Mouse (Mus musculus) intestine, embryonic 14.5 days (tissue): ENCODE measurements around the gene Tmem253. TPM values are rescaled to one million over a fixed set of nuclear protein-coding genes. Genes with fewer than 3 reads are reported as not detected.
"Not testable (repeated sequence)": the region's sequence is repeated elsewhere in the genome, so short reads cannot be mapped to it uniquely, and the experiment has no call there.

Experiments used
- ATAC-seq: fragments of 200-750 bp; cut with Nextera tagmentation; replicated peaks from 2 replicates; pipeline ENCODE4 v1.8.0; 2017; ENCODE audit warnings: low read depth, moderate number of reproducible peaks, moderate TSS enrichment, moderate library complexity; ENCODE audit not compliant: low FRiP score, low TSS enrichment
- DNase-seq: peaks from one replicate; pipeline ENCODE4 v3.0.0-alpha.2; 2018; ENCODE audit warnings: low spot score
- H3K27ac ChIP-seq: fragments of 300-500 bp; sonication (generic); 2 replicates; pipeline ENCODE4 v1.5.1; 2014; ENCODE audit warnings: low read depth, mild to moderate bottlenecking, control low read depth
- H3K27me3 ChIP-seq: fragments of 300-500 bp; sonication (generic); replicated peaks from 2 replicates; pipeline ENCODE4 v1.6.1; 2014; ENCODE audit warnings: low read length, control low read depth; ENCODE audit not compliant: control insufficient read depth, insufficient read depth
- H3K36me3 ChIP-seq: fragments of 300-500 bp; sonication (generic); 2 replicates; pipeline ENCODE4 v1.6.1; 2014; ENCODE audit warnings: low read length, control low read depth; ENCODE audit not compliant: control insufficient read depth, insufficient read depth
- H3K4me1 ChIP-seq: fragments of 300-500 bp; sonication (generic); replicated peaks from 2 replicates; pipeline ENCODE4 v1.6.1; 2014; ENCODE audit warnings: low read length, control low read depth, mixed read lengths; ENCODE audit not compliant: control insufficient read depth, insufficient read depth
- H3K4me2 ChIP-seq: fragments of 300-500 bp; sonication (generic); 2 replicates; pipeline ENCODE4 v1.6.1; 2014; ENCODE audit warnings: low read length
- H3K4me3 ChIP-seq: fragments of 300-500 bp; sonication (generic); 2 replicates; pipeline ENCODE4 v1.5.1; 2014; ENCODE audit warnings: low read depth, low read length, control low read depth, mixed read lengths
- H3K9ac ChIP-seq: fragments of 300-500 bp; sonication (generic); 2 replicates; pipeline ENCODE4 v1.6.1; 2014; ENCODE audit warnings: mild to moderate bottlenecking, low read length
- H3K9me3 ChIP-seq: fragments of 300-500 bp; sonication (generic); 2 replicates; pipeline ENCODE4 v1.6.1; 2016; ENCODE audit warnings: low read length, control low read depth; ENCODE audit not compliant: control insufficient read depth
- WGBS: fragments of 180-500 bp; shearing (Covaris S2); extraction: QIAGEN DNeasy Blood & Tissue Kit; methylation state at CpG from one replicate; pipeline ENCODE4 v1.1.7; 2014; 5-methylcytosine and 5-hydroxymethylcytosine counted together
- polyA plus RNA-seq: library from polyadenylated mRNA; unstranded; fragments of >200 nt; fragmentation: Nextera tagmentation; extraction: Ambion mirVana; gene quantifications from 2 replicates; pipeline ENCODE4 v1.2.1, GENCODE M21; 2014

The Tmem253 gene
- polyA plus RNA-seq, 1 experiment from 2014 or later = 8.5 TPM

- no peak overlapping the region for H3K27ac ChIP-seq
- 87% methylated on average over 8 of the region's 8 CpGs for WGBS
- no peak overlapping the region for H3K4me2 ChIP-seq
- no peak overlapping the region for H3K4me3 ChIP-seq
- H3K27me3 ChIP-seq = no peaks in the 10 kb centered on the region
- DNase-seq (no peak), ATAC-seq (no peak)
- no peaks in the 10 kb centered on the region for H3K9me3 ChIP-seq
- peaks cover 22% of the 10 kb centered on the region for H3K4me1 ChIP-seq
- H3K9ac ChIP-seq = no peak overlapping the region
- H3K36me3 ChIP-seq = no peaks in the 10 kb centered on the region
These were observed 6.2 kb downstream of the Tmem253 start for GRCm38 (mm10) chr14:52021568-52022212.

GRCm38 (mm10) chr14:52022244-52022708 is 6.8 kb downstream of the Tmem253 start:
- no peak for ATAC-seq
- WGBS = 71% methylated on average over 3 of the region's 3 CpGs

DNA sequence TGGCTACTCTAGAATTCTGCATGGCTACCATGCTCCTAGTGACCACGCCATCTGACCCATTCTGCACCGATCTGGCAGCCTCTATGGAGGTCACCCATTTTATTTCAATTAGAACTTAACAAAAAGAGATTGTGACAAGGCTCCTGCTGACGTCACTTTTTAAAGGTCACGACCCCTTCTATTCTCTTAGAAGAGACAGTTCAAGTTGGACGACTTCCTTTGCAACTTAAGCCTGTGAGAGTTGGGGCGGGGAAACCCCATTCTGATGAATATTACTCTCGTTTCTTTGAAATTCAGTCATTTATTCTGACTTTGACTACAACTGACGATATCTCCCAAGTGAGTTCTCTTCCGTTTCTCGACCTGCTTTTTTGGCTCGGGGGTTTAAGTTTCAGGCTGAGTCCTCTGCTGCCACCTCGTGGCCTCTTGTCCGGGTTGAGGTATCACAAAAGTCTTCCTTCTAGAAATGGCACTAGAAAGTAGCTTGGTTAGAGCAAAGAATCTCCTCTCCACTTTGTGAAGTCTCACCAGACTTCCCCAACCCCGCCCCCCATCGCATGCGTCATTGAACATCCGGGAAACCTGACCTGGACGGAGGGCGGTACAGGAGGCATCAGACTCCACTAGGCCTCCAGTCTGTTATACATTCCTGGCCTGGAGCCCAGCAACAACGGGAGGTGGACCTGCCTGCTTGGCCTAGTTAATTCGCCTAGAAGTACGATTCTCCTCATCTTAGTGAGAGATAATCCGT is 7.4 kb downstream of the Tmem253 start:
- peak overlapping the region; percentile 85 for H3K27ac ChIP-seq
- H3K9me3 ChIP-seq = no peaks in the 10 kb centered on the region
- 6% methylated on average over 23 of the region's 23 CpGs for WGBS
- H3K4me1 ChIP-seq = peaks cover 22% of the 10 kb centered on the region
- DNase-seq = peak; percentile 94
- peak overlapping the region; percentile 47 for H3K4me2 ChIP-seq
- peak; percentile 25; the same call in 1 of the 2 replicates for ATAC-seq
- peak overlapping the region; percentile 27 for H3K4me3 ChIP-seq
- 0 out of 2 replicates have a peak overlapping the region, but pooled peaks have one; percentile 12 for H3K9ac ChIP-seq
- no peaks in the 10 kb centered on the region for H3K27me3 ChIP-seq
- no peaks in the 10 kb centered on the region for H3K36me3 ChIP-seq

More at GRCm38 (mm10) chr14:52022244-52022708, 6.8 kb downstream of the Tmem253 start:
- H3K9ac ChIP-seq = no peak overlapping the region
- H3K4me3 ChIP-seq = no peak overlapping the region; the same call in 1 of the 2 replicates
- no peaks in the 10 kb centered on the region for H3K27me3 ChIP-seq
- H3K4me1 ChIP-seq = peaks cover 22% of the 10 kb centered on the region
- no peak for DNase-seq
- H3K4me2 ChIP-seq = peak overlapping the region; percentile 47
- no peaks in the 10 kb centered on the region for H3K36me3 ChIP-seq
- H3K27ac ChIP-seq = peak overlapping the region; percentile 85
- no peaks in the 10 kb centered on the region for H3K9me3 ChIP-seq

GRCm38 (mm10) chr14:52024133-52024532 is 8.7 kb downstream of the Tmem253 start:
- H3K27ac ChIP-seq = no peak overlapping the region
- no peak overlapping the region for H3K4me3 ChIP-seq
- no peak overlapping the region for H3K4me2 ChIP-seq
- H3K9me3 ChIP-seq = no peaks in the 10 kb centered on the region
- no peaks in the 10 kb centered on the region for H3K27me3 ChIP-seq
- 83% methylated on average over 2 of the region's 2 CpGs for WGBS
- H3K36me3 ChIP-seq = no peaks in the 10 kb centered on the region
- no peak overlapping the region for H3K9ac ChIP-seq
- ATAC-seq = no peak
- no peak for DNase-seq
- H3K4me1 ChIP-seq = peaks cover 15% of the 10 kb centered on the region

DNA sequence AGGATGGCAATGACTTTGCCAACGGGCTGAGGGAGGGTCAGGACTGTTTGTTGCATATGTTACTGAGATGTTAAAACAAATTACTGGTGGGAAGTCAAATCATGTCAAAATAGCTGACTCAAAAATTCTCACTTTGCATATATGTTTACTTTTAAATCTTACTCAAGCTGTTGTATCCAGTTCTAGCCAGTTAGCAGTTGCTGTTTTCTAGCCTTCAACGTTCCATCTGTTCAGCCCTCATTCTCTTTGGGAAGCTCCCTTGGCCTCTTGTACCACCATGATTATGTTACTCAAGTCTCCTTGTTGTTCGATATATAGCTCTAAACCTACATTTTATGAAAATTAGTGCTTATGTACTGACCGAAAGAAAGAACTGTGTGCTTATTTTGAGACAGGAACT is 10.9 kb downstream of the Tmem253 start:
- Histone ChIP-seq H3K4me1 (peaks cover 9% of the 10 kb centered on the region; the same call in 1 of the 2 replicates), H3K4me2 (no peak overlapping the region), H3K36me3 (no peaks in the 10 kb centered on the region), H3K9me3 (no peaks in the 10 kb centered on the region), H3K4me3 (no peak overlapping the region), H3K27ac (no peak overlapping the region), H3K9ac (no peak overlapping the region), H3K27me3 (no peaks in the 10 kb centered on the region)
- DNase-seq (no peak), ATAC-seq (no peak)
- 80% methylated on average over 4 of the region's 4 CpGs for WGBS

DNA sequence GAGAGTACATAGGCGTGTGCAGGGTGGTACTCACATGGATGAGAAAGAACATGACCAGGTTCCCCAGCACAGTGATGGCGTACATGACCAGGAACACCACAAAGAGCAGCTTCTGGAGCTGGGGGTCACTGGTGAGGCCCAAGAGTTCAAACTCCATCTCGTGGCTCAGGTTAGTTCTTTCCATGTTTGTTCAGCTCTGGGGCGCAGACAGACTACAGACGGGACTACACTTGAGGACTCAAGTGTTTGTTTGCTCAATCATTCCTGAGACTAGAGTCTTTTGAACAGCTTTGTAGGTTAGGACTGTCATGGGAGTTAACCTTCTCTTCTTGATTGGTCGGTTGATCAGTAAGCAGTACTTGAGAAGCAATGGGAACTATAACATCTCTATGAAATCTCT is 20.5 kb downstream of the Tmem253 start:
- Histone ChIP-seq H3K27ac (no peak overlapping the region), H3K9me3 (no peaks in the 10 kb centered on the region), H3K4me2 (no peak overlapping the region), H3K36me3 (no peaks in the 10 kb centered on the region), H3K27me3 (no peaks in the 10 kb centered on the region), H3K4me1 (no peaks in the 10 kb centered on the region), H3K4me3 (no peak overlapping the region), H3K9ac (no peak overlapping the region)
- WGBS = 81% methylated on average over 6 of the region's 6 CpGs
- DNase-seq = no peak
- no peak for ATAC-seq

DNA sequence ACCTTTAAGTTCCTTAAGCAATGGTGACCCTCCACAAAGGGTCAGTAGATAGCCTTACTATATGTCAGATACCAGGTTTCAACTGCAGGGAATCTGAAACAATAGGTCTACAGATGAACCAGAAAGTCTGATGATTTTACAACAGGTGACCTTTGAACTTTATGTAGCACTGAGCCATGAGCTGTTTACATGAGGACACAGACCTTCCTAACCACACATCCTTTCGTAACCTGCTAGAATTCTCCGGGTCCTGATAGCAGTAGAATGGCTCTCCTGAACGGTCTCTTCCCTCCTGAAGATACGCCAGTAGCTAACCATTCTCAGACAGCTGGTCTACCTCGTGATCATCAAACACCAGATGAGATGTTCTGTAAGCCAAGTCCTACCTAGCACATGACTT is 23.9 kb downstream of the Tmem253 start:
- WGBS = 64% methylated on average over 5 of the region's 5 CpGs

GRCm38 (mm10) chr14:52042359-52042758 is 26.9 kb downstream of the Tmem253 start, which contains the start of gene Olfr221:
Gene Olfr221, minus strand, starts transcription at chr14:52042459.
- H3K27me3 ChIP-seq, H3K36me3 ChIP-seq, H3K4me2 ChIP-seq, H3K9me3 ChIP-seq, DNase-seq, H3K4me3 ChIP-seq, H3K27ac ChIP-seq, H3K4me1 ChIP-seq, H3K9ac ChIP-seq, ATAC-seq: not testable (repeated sequence)
- 69% methylated on average over 3 of the region's 3 CpGs for WGBS

More for the DNA sequence above, 23.9 kb downstream of the Tmem253 start:
- H3K27ac ChIP-seq = no peak overlapping the region
- H3K4me1 ChIP-seq = no peaks in the 10 kb centered on the region
- no peaks in the 10 kb centered on the region for H3K36me3 ChIP-seq
- no peaks in the 10 kb centered on the region for H3K27me3 ChIP-seq
- H3K4me2 ChIP-seq = no peak overlapping the region
- no peak overlapping the region for H3K9ac ChIP-seq
- ATAC-seq = no peak
- no peaks in the 10 kb centered on the region for H3K9me3 ChIP-seq
- no peak overlapping the region for H3K4me3 ChIP-seq
- DNase-seq = no peak
